Mouse (Mus musculus) MEL (cell line): Measurements from ENCODE around the gene Oscar. TPM values are rescaled to one million over a fixed set of nuclear protein-coding genes. Genes with fewer than 3 reads are reported as not detected.

Experiments used
- DNase-seq: peaks from one replicate; pipeline ENCODE4 v3.0.0; 2011; ENCODE audit warnings: low read depth, low spot score
- H3K27ac ChIP-seq: 2 replicates; pipeline ENCODE4 v1.5.1; 2012; ENCODE audit warnings: low read depth, mild to moderate bottlenecking, control low read depth, low read length, moderate library complexity; ENCODE audit not compliant: control insufficient read depth
- H3K27me3 ChIP-seq, 2 experiments: fragments of 150-350 bp in 1 of 2; sonication (generic) in 1 of 2; 2 replicates each; pipeline ENCODE4 v1.6.1; 2012; ENCODE audit warnings: low read length in 2 of 2, mild to moderate bottlenecking in 2 of 2, improper control_type of control experiment in 1 of 2, moderate library complexity in 1 of 2; ENCODE audit not compliant: insufficient read depth in 2 of 2, control insufficient read depth in 1 of 2
- H3K36me3 ChIP-seq, 2 experiments: 2 replicates each; pipeline ENCODE4 v1.6.1; 2012 to 2014; ENCODE audit warnings: low read length in 2 of 2, improper control_type of control experiment in 1 of 2, inconsistent platforms in 1 of 2, mild to moderate bottlenecking in 1 of 2; ENCODE audit not compliant: insufficient read depth in 2 of 2, control insufficient read depth in 1 of 2
- H3K4me1 ChIP-seq, 2 experiments: fragments of 150-350 bp in 1 of 2; sonication (generic) in 1 of 2; 2 replicates each; pipeline ENCODE4 v1.6.1; 2012; ENCODE audit warnings: low read length in 2 of 2, improper control_type of control experiment in 1 of 2, mild to moderate bottlenecking in 1 of 2; ENCODE audit not compliant: insufficient read depth in 2 of 2, control insufficient read depth in 1 of 2
- H3K4me3 ChIP-seq, 2 experiments: fragments of 150-350 bp in 1 of 2; sonication (generic) in 1 of 2; 2 replicates each; pipeline ENCODE4 v1.5.1; 2012; ENCODE audit warnings: low read depth in 2 of 2, low read length in 2 of 2, mild to moderate bottlenecking in 2 of 2, moderate library complexity in 2 of 2, control low read depth in 1 of 2, improper control_type of control experiment in 1 of 2; ENCODE audit not compliant: control insufficient read depth in 1 of 2, insufficient read depth in 1 of 2
- H3K79me2 ChIP-seq: 2 replicates; pipeline ENCODE4 v1.6.1; 2012; ENCODE audit warnings: mild to moderate bottlenecking, low read length, moderate library complexity; ENCODE audit not compliant: control insufficient read depth, poor library complexity, insufficient read depth
- H3K9ac ChIP-seq: 2 replicates; pipeline ENCODE4 v1.6.1; 2012; ENCODE audit warnings: low read depth, mild to moderate bottlenecking, control low read depth, low read length, moderate library complexity; ENCODE audit not compliant: control insufficient read depth, poor library complexity, severe bottlenecking
- H3K9me3 ChIP-seq: fragments of 150-350 bp; sonication (generic); replicated peaks from 2 replicates; pipeline ENCODE4 v1.6.1; 2012; ENCODE audit warnings: mild to moderate bottlenecking, low read length, improper control_type of control experiment, moderate library complexity; ENCODE audit not compliant: insufficient read depth
- CHD2 ChIP-seq: IDR thresholded peaks from 2 replicates; pipeline ENCODE4 v1.6.1; 2011; ENCODE audit warnings: low read length, improper control_type of control experiment
- E2F4 ChIP-seq: IDR thresholded peaks from 2 replicates; pipeline ENCODE4 v1.6.1; 2011; ENCODE audit warnings: low read depth, low read length, improper control_type of control experiment, borderline replicate concordance
- EP300 ChIP-seq, 2 experiments: IDR thresholded peaks; 2 replicates each; pipeline ENCODE4 v1.6.1; 2011; ENCODE audit warnings: improper control_type of control experiment in 2 of 2, low read length in 2 of 2, low read depth in 1 of 2, mild to moderate bottlenecking in 1 of 2
- ETS1 ChIP-seq: IDR thresholded peaks from 2 replicates; pipeline ENCODE4 v1.6.1; 2012; ENCODE audit warnings: low read depth, mild to moderate bottlenecking, inconsistent platforms, low read length, improper control_type of control experiment, moderate library complexity
- GABPA ChIP-seq: IDR thresholded peaks from 2 replicates; pipeline ENCODE4 v1.6.1; 2012; ENCODE audit warnings: low read depth, mild to moderate bottlenecking, inconsistent platforms, low read length, improper control_type of control experiment, moderate library complexity
- HCFC1 ChIP-seq: IDR thresholded peaks from 2 replicates; pipeline ENCODE4 v1.6.1; 2012; ENCODE audit warnings: low read depth, mild to moderate bottlenecking, inconsistent platforms, low read length, improper control_type of control experiment, moderate library complexity
- JUND ChIP-seq: IDR thresholded peaks from 2 replicates; pipeline ENCODE4 v1.6.1; 2011; ENCODE audit warnings: low read depth, mild to moderate bottlenecking, improper control_type of control experiment, low read length
- MAFK ChIP-seq: IDR thresholded peaks from 2 replicates; pipeline ENCODE4 v1.6.1; 2011; ENCODE audit warnings: low read depth, mild to moderate bottlenecking, low read length, improper control_type of control experiment, borderline replicate concordance
- MEF2A ChIP-seq: IDR thresholded peaks from 2 replicates; pipeline ENCODE4 v1.6.1; 2014; ENCODE audit warnings: low read depth, mild to moderate bottlenecking, inconsistent platforms, low read length, improper control_type of control experiment; ENCODE audit not compliant: poor library complexity, insufficient replicate concordance, severe bottlenecking; ENCODE audit errors: extremely low read depth
- MYB ChIP-seq: IDR thresholded peaks from 2 replicates; pipeline ENCODE4 v1.6.1; 2011; ENCODE audit warnings: mild to moderate bottlenecking, low read depth, low read length, improper control_type of control experiment
- MYC ChIP-seq: IDR thresholded peaks from 2 replicates; pipeline ENCODE4 v1.6.1; 2011; ENCODE audit warnings: low read depth, mild to moderate bottlenecking, low read length, improper control_type of control experiment, moderate library complexity
- NELFE ChIP-seq: IDR thresholded peaks from 2 replicates; pipeline ENCODE4 v1.6.1; 2011; ENCODE audit warnings: low read depth, low read length, improper control_type of control experiment
- NRF1 ChIP-seq: IDR thresholded peaks from 2 replicates; pipeline ENCODE4 v1.6.1; 2014; ENCODE audit warnings: low read depth, mild to moderate bottlenecking, inconsistent platforms, low read length, improper control_type of control experiment, moderate library complexity; ENCODE audit not compliant: poor library complexity, insufficient read depth, severe bottlenecking
- POLR2A ChIP-seq, 2 experiments: IDR thresholded peaks; 2 replicates each; pipeline ENCODE4 v1.6.1; 2011 to 2012; ENCODE audit warnings: low read length in 2 of 2, mild to moderate bottlenecking in 2 of 2, control low read depth in 1 of 2, improper control_type of control experiment in 1 of 2, low read depth in 1 of 2, moderate library complexity in 1 of 2; ENCODE audit not compliant: control insufficient read depth in 1 of 2, insufficient read depth in 1 of 2, poor library complexity in 1 of 2
- POLR2AphosphoS2 ChIP-seq: IDR thresholded peaks from 2 replicates; pipeline ENCODE4 v1.6.1; 2011; ENCODE audit warnings: low read length, improper control_type of control experiment
- SMC3 ChIP-seq: IDR thresholded peaks from 2 replicates; pipeline ENCODE4 v1.6.1; 2011; ENCODE audit warnings: low read depth, low read length, improper control_type of control experiment
- TBP ChIP-seq: IDR thresholded peaks from 2 replicates; pipeline ENCODE4 v1.8.0; 2011; ENCODE audit warnings: low read depth, low read length, improper control_type of control experiment
- UBTF ChIP-seq: IDR thresholded peaks from 2 replicates; pipeline ENCODE4 v1.6.1; 2012; ENCODE audit warnings: low read depth, mild to moderate bottlenecking, inconsistent platforms, low read length, improper control_type of control experiment, moderate library complexity, borderline replicate concordance; ENCODE audit not compliant: insufficient read depth
- USF2 ChIP-seq, 2 experiments: IDR thresholded peaks; 2 replicates each; pipeline ENCODE4 v1.6.1; 2011 to 2012; ENCODE audit warnings: improper control_type of control experiment in 2 of 2, low read length in 2 of 2, borderline replicate concordance in 1 of 2, inconsistent platforms in 1 of 2, low read depth in 1 of 2, mild to moderate bottlenecking in 1 of 2; ENCODE audit not compliant: insufficient read depth in 1 of 2
- ZC3H11A ChIP-seq: IDR thresholded peaks from 2 replicates; pipeline ENCODE4 v1.6.1; 2012; ENCODE audit warnings: low read depth, mild to moderate bottlenecking, inconsistent platforms, low read length, improper control_type of control experiment
- ZKSCAN1 ChIP-seq: IDR thresholded peaks from 2 replicates; pipeline ENCODE4 v1.6.1; 2012; ENCODE audit warnings: low read depth, mild to moderate bottlenecking, inconsistent platforms, low read length, improper control_type of control experiment, moderate library complexity
- ZNF384 ChIP-seq: IDR thresholded peaks from 2 replicates; pipeline ENCODE4 v1.6.1; 2012; ENCODE audit warnings: low read depth, mild to moderate bottlenecking, inconsistent platforms, low read length, improper control_type of control experiment
- polyA plus RNA-seq, 2 experiments: library from polyadenylated mRNA; stranded (reverse) in 1 of 2; unstranded in 1 of 2; fragments of >175 nt in 1 of 2; fragments of >200 nt in 1 of 2; gene quantifications; 2 replicates each; pipeline versions ENCODE4 v1.2.1 to v1.2.4; 2012; ENCODE audit warnings: low replicate concordance in 2 of 2, low read depth in 1 of 2; ENCODE audit not compliant: insufficient read length in 2 of 2, insufficient read depth in 1 of 2, missing spikeins in 1 of 2
- total RNA-seq: library from RNA; depleted of rRNA; stranded (reverse); fragments of 300-350 nt; gene quantifications from 2 replicates; pipeline ENCODE4 v1.2.3, GENCODE M21; 2012

Oscar gene
- total and polyA plus RNA-seq, 3 experiments, result not detected

GRCm38 (mm10) chr7:3665215-3666114 is 49.5 kb upstream of the Oscar start, which contains the start of gene Leng1 (continued):
- TF ChIP-seq POLR2AphosphoS2, result peak; percentile 97
- peak; percentile 60 for TF ChIP-seq CHD2
- no peak for TF ChIP-seq E2F4
- peak; percentile 74 for TF ChIP-seq NELFE
- TF ChIP-seq ZC3H11A, result no peak
- no peak for TF ChIP-seq MYC
- peak; percentile 29; the same call in 1 of the 2 replicates for TF ChIP-seq ETS1
- TF ChIP-seq MAFK, result no peak
- peak; percentile 78 for TF ChIP-seq HCFC1
- TF ChIP-seq MYB, result no peak
- TF ChIP-seq POLR2A (IDR thresholded peaks at IDR 0.05; ENCODE audit: control insufficient read depth in 1 of 2, insufficient read depth in 1 of 2, low read depth in 1 of 2, low read length in 2 of 2, poor library complexity in 1 of 2), result peak; percentile 69 to 89; a peak in 3 of 4 replicates
- no peak for TF ChIP-seq NRF1
- no peak for TF ChIP-seq UBTF
- no peak for TF ChIP-seq ZNF384
- no peak for TF ChIP-seq USF2 (IDR thresholded peaks at IDR 0.05; ENCODE audit: borderline replicate concordance in 1 of 2, insufficient read depth in 1 of 2, low read depth in 1 of 2, low read length in 2 of 2)
- TF ChIP-seq SMC3, result no peak
- TF ChIP-seq JUND, result no peak
- no peak for TF ChIP-seq ZKSCAN1
- peak; percentile 81 for TF ChIP-seq TBP
- TF ChIP-seq MEF2A, result no peak
- TF ChIP-seq EP300 (IDR thresholded peaks at IDR 0.05; ENCODE audit: low read depth in 1 of 2, low read length in 2 of 2), result no peak

GRCm38 (mm10) chr7:3664524-3665214 is 48.7 kb upstream of the Oscar start:
- Histone ChIP-seq H3K36me3 (peaks cover 1 to 6% of the 10 kb centered on the region in 2 experiments; a peak in 3 of 4 replicates), H3K9me3 (no peaks in the 10 kb centered on the region), H3K4me3 (peak overlapping the region; percentile 71 to 97), H3K27me3 (no peaks in the 10 kb centered on the region), H3K9ac (peak overlapping the region; percentile 78), H3K27ac (peak overlapping the region; percentile 46), H3K4me1 (peaks cover 0 to 8% of the 10 kb centered on the region in 2 experiments; a peak in 2 of 4 replicates), H3K79me2 (peaks cover 14% of the 10 kb centered on the region)
- TF ChIP-seq GABPA, result no peak
- TF ChIP-seq ZNF384, result peak; percentile 62; the same call in 1 of the 2 replicates
- no peak for DNase-seq
